Mouse (Mus musculus): ENCODE data around the gene Fkbp3. TPM values are rescaled to one million over a fixed set of nuclear protein-coding genes. Genes with fewer than 3 reads are reported as not detected.
A peak's percentile ranks its signal among the peaks of the same experiment; 100 is the strongest.
"Not testable (repeated sequence)": the region's sequence is repeated elsewhere in the genome, so short reads cannot be mapped to it uniquely, and the experiment has no call there.

The Fkbp3 gene
- polyA plus RNA-seq (2014; fragmentation: Nextera tagmentation; extraction: Ambion mirVana): 355 and 374 TPM in 2 replicates

DNA sequence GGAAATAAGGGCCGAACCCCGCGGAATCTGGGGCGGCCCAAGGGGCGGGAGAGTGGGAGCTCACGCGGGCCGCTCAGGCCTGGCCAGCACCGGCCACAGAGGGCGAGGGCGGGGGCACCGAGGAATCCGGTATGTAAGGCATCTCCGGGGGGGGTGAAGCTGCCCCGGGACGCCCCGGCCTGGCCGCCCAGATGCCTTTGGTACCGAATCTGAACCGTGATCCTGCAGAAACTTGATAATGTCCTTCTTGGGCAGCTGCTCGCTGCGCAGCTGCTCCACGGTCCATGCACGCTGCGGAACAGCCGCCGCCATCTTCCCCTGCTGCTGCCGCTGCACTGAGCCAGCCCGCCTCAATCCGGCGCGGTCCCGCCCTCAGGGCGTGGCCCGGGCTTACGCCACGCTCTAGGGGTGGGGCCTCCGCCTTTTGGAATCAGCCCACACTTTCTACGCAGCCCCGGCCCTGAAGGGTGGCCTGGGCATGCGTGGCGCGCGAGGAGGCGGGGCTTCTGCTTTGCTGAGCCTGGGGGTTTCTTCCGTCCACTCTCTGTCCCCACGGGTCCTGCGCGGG is at the start of gene Fkbp3:
Gene Fkbp3 (minus strand): TSS at position 397 of the 568 bp plus-strand sequence.
- 0 out of 2 replicates have a peak, but pooled peaks cover 13% of the 10 kb centered on the region for H3K4me1 ChIP-seq (ENCODE audit: control insufficient read depth, insufficient read depth, low read length)
- no peaks in the 10 kb centered on the region for H3K27me3 ChIP-seq (ENCODE audit: control insufficient read depth, insufficient read depth, low read length)
- peak within 1 kb of the TSS; percentile 72 for H3K4me3 ChIP-seq (ENCODE audit: low read depth, low read length)
- H3K4me2 ChIP-seq (replicated peaks; ENCODE audit: low read depth, low read length): peak within 1 kb of the TSS; percentile 70
- H3K9me3 ChIP-seq (ENCODE audit: control insufficient read depth, low read depth, low read length): no peaks in the 10 kb centered on the region
- H3K9ac ChIP-seq (replicated peaks; ENCODE audit: low read depth, low read length): peak within 1 kb of the TSS; percentile 89
- under 1% methylated on average over 46 of the region's 49 CpGs for WGBS
- no peaks in the 10 kb centered on the region; the same call in none of the 2 replicates for H3K36me3 ChIP-seq (ENCODE audit: control insufficient read depth, insufficient read depth, low read length)
- H3K27ac ChIP-seq (ENCODE audit: low read length): peak within 1 kb of the TSS; percentile 91
- peak; percentile 99 for ATAC-seq (ENCODE audit: insufficient number of reproducible peaks, insufficient read depth, low FRiP score, low read depth)

DNA sequence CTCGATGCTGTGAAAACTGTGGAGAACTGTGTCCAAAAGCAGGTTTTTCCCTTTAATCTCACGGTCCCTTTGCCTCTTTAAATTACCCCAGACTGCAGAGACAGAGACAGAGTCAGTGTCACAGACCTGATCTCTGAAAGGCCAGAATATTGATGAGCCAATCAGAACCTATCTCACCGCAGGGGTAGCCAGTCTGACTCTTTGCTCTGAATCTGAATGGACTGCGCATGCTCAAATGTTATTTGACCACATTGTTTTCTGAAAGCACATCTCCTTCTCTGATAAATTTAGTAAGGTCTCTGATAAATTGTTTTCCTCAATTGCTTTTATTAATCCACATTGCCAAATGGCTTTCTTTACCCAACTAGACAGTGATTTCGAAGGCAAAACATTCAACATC is 45.6 kb upstream of the Fkbp3 start:
- H3K36me3 ChIP-seq (ENCODE audit: control insufficient read depth, insufficient read depth, low read length): peaks cover 30% of the 10 kb centered on the region
- H3K27me3 ChIP-seq (ENCODE audit: control insufficient read depth, insufficient read depth, low read length): no peaks in the 10 kb centered on the region
- no peak overlapping the region for H3K27ac ChIP-seq (ENCODE audit: low read length)
- no peak for ATAC-seq (ENCODE audit: insufficient number of reproducible peaks, insufficient read depth, low FRiP score, low read depth)
- no peak overlapping the region for H3K4me3 ChIP-seq (ENCODE audit: low read depth, low read length)
- H3K4me2 ChIP-seq (replicated peaks; ENCODE audit: low read depth, low read length): no peak overlapping the region
- no peaks in the 10 kb centered on the region for H3K4me1 ChIP-seq (ENCODE audit: control insufficient read depth, insufficient read depth, low read length)
- no peak overlapping the region for H3K9ac ChIP-seq (replicated peaks; ENCODE audit: low read depth, low read length)
- no peaks in the 10 kb centered on the region for H3K9me3 ChIP-seq (ENCODE audit: control insufficient read depth, low read depth, low read length)
- WGBS: 91% methylated on average over 5 of the region's 5 CpGs

DNA sequence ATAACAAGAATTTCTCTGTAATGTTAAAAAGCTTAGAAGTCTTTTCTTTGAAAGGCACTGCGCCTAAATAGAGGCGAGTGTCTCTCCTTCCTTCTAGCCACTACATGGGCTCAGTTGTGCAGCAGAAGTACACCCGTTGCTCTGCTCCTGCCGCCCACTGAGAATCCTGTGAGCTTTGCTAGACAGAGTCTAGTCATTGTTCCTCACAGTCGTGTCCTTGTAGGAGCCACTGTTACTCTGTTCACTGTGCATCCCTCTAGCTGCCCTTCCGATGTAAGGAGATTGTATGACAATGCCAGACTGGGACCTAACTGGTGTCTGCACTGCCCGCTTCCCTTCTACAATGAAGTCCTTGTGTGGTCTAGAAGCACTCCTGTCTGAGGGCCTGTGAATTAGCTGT is 45.2 kb upstream of the Fkbp3 start:
- ATAC-seq (ENCODE audit: insufficient number of reproducible peaks, insufficient read depth, low FRiP score, low read depth): no peak
- H3K4me3 ChIP-seq (ENCODE audit: low read depth, low read length): no peak overlapping the region
- no peaks in the 10 kb centered on the region for H3K27me3 ChIP-seq (ENCODE audit: control insufficient read depth, insufficient read depth, low read length)
- no peaks in the 10 kb centered on the region for H3K4me1 ChIP-seq (ENCODE audit: control insufficient read depth, insufficient read depth, low read length)
- H3K9ac ChIP-seq (replicated peaks; ENCODE audit: low read depth, low read length): no peak overlapping the region
- H3K27ac ChIP-seq (ENCODE audit: low read length): no peak overlapping the region
- peaks cover 30% of the 10 kb centered on the region for H3K36me3 ChIP-seq (ENCODE audit: control insufficient read depth, insufficient read depth, low read length)
- H3K4me2 ChIP-seq (replicated peaks; ENCODE audit: low read depth, low read length): no peak overlapping the region
- WGBS: 85% methylated on average over 7 of the region's 7 CpGs
- no peaks in the 10 kb centered on the region for H3K9me3 ChIP-seq (ENCODE audit: control insufficient read depth, low read depth, low read length)

DNA sequence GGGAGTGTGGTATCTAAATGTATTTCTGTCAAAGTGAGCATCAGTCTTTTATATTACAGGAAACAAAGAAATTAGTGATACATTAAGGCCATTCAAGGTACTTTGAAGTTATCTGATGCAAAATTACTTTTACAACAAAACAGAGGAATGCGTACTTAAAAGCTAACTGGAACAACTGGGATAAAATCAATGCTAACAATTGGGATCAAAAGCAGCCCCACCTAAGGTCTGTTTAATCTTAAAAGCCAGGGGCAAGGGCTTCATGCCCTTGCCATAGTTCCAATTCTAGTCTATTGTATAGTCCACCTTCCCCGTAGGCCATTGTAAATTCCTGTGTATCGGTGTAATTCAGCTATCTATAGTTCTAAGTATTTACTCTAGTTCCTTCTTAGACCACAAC is 41.2 kb upstream of the Fkbp3 start:
- not testable (repeated sequence) for H3K9ac ChIP-seq (replicated peaks; ENCODE audit: low read depth, low read length); ATAC-seq (ENCODE audit: insufficient number of reproducible peaks, insufficient read depth, low FRiP score, low read depth); H3K27me3 ChIP-seq (ENCODE audit: control insufficient read depth, insufficient read depth, low read length); H3K27ac ChIP-seq (ENCODE audit: low read length); H3K4me2 ChIP-seq (replicated peaks; ENCODE audit: low read depth, low read length); H3K4me3 ChIP-seq (ENCODE audit: low read depth, low read length); H3K4me1 ChIP-seq (ENCODE audit: control insufficient read depth, insufficient read depth, low read length); H3K9me3 ChIP-seq (ENCODE audit: control insufficient read depth, low read depth, low read length)
- peaks cover 13% of the 10 kb centered on the region; the same call in 1 of the 2 replicates for H3K36me3 ChIP-seq (ENCODE audit: control insufficient read depth, insufficient read depth, low read length)
- 74% methylated on average over 3 of the region's 3 CpGs for WGBS

DNA sequence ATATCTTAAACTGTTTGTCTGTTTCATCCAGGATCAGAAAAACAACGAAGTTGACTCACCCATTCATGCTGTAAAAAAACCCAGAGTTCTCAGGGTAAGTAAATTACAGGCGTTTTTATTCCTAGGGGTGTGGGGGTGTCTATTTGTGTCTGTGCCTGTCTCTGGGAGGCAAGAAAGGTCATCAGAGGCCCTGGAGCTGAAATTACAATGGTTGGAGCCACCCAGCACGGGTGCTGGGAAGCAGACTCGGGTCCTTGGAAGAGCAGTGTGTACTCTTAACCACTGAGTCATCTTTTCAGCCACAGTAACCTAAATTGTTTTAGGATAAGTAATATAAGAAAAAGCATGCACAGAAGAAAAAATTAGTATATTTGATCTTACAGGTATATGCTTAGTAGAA is 40.1 kb upstream of the Fkbp3 start:
- Histone ChIP-seq H3K36me3 (ENCODE audit: control insufficient read depth, insufficient read depth, low read length) (peaks cover 14% of the 10 kb centered on the region; the same call in 1 of the 2 replicates), H3K4me3 (ENCODE audit: low read depth, low read length) (no peak overlapping the region), H3K9ac (replicated peaks; ENCODE audit: low read depth, low read length) (no peak overlapping the region), H3K9me3 (ENCODE audit: control insufficient read depth, low read depth, low read length) (no peaks in the 10 kb centered on the region), H3K27ac (ENCODE audit: low read length) (no peak overlapping the region), H3K4me2 (replicated peaks; ENCODE audit: low read depth, low read length) (no peak overlapping the region), H3K4me1 (ENCODE audit: control insufficient read depth, insufficient read depth, low read length) (no peaks in the 10 kb centered on the region), H3K27me3 (ENCODE audit: control insufficient read depth, insufficient read depth, low read length) (no peaks in the 10 kb centered on the region)
- no peak for ATAC-seq (ENCODE audit: insufficient number of reproducible peaks, insufficient read depth, low FRiP score, low read depth)
- 84% methylated on average over 4 of the region's 4 CpGs for WGBS

DNA sequence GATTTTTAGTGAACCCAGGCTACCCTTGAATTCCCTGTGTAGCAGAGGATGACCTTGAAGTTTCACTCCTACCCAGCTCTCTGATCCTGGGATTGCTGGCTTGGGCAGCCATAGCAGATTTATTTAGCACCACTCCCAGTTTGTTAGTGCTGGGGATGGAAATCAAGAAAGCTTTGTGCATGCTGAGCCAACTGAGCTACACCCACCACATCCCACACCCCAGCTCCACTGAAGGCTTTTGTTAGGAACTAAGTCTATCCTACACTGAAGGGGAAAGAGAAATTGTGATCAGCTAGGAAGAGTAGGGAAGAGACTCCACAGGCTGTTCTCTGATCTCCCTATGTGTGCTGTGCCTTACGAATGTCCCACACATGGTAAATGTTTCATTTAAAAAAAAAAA is 39.0 kb upstream of the Fkbp3 start:
- no peak overlapping the region for H3K4me2 ChIP-seq (replicated peaks; ENCODE audit: low read depth, low read length)
- peaks cover 9% of the 10 kb centered on the region; the same call in 1 of the 2 replicates for H3K36me3 ChIP-seq (ENCODE audit: control insufficient read depth, insufficient read depth, low read length)
- no peak overlapping the region for H3K9ac ChIP-seq (replicated peaks; ENCODE audit: low read depth, low read length)
- H3K4me3 ChIP-seq (ENCODE audit: low read depth, low read length): no peak overlapping the region
- no peak overlapping the region for H3K27ac ChIP-seq (ENCODE audit: low read length)
- no peak for ATAC-seq (ENCODE audit: insufficient number of reproducible peaks, insufficient read depth, low FRiP score, low read depth)
- 100% methylated on average over 1 of the region's 1 CpGs for WGBS
- no peaks in the 10 kb centered on the region for H3K4me1 ChIP-seq (ENCODE audit: control insufficient read depth, insufficient read depth, low read length)
- H3K9me3 ChIP-seq (ENCODE audit: control insufficient read depth, low read depth, low read length): no peaks in the 10 kb centered on the region
- H3K27me3 ChIP-seq (ENCODE audit: control insufficient read depth, insufficient read depth, low read length): no peaks in the 10 kb centered on the region

DNA sequence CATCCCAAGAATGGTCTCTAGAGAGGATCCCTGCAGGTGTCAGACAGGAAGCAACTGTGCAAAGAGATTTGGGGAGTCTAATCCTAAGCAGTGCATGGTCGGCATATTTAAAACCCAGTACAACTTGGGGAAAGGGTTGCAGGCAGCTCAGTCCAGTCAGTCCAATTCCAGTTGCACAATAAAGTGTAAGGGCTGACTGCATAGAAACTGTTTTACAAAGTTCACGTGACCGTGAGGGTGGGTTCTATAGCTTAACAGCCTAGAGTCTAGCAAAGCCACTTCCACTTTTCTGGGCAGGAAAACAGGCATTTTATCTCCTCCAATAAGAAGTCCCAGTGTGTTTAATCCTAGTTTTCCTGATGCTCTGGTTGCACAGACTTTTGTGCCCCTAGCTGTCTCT is 37.7 kb upstream of the Fkbp3 start:
- Histone ChIP-seq H3K36me3 (ENCODE audit: control insufficient read depth, insufficient read depth, low read length) (peaks cover 6% of the 10 kb centered on the region), H3K27ac (ENCODE audit: low read length) (no peak overlapping the region), H3K27me3 (ENCODE audit: control insufficient read depth, insufficient read depth, low read length) (no peaks in the 10 kb centered on the region), H3K4me1 (ENCODE audit: control insufficient read depth, insufficient read depth, low read length) (no peaks in the 10 kb centered on the region), H3K9ac (replicated peaks; ENCODE audit: low read depth, low read length) (no peak overlapping the region), H3K4me3 (ENCODE audit: low read depth, low read length) (no peak overlapping the region), H3K9me3 (ENCODE audit: control insufficient read depth, low read depth, low read length) (no peaks in the 10 kb centered on the region), H3K4me2 (replicated peaks; ENCODE audit: low read depth, low read length) (no peak overlapping the region)
- 93% methylated on average over 3 of the region's 3 CpGs for WGBS
- ATAC-seq (ENCODE audit: insufficient number of reproducible peaks, insufficient read depth, low FRiP score, low read depth): no peak

DNA sequence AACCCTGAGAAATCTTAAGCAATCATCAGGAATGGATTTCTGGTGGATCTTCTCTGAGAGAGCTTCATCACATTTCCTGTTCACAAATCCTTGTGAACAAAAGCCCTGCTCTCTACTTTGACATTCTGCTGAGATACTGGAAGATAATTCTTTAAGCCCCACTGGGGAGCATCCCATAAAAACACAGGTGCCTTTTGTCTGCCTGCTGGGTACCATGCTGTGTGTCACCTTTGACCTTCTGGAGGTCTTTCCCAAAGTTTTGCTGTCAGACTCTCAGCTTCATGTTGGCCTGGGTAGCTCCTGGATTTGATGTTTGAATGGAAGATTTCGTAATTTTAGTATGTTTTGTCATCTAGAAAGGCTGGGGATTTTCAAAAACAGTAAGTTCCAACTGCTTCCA is 34.9 kb upstream of the Fkbp3 start:
- WGBS: 81% methylated on average over 1 of the region's 1 CpGs

DNA sequence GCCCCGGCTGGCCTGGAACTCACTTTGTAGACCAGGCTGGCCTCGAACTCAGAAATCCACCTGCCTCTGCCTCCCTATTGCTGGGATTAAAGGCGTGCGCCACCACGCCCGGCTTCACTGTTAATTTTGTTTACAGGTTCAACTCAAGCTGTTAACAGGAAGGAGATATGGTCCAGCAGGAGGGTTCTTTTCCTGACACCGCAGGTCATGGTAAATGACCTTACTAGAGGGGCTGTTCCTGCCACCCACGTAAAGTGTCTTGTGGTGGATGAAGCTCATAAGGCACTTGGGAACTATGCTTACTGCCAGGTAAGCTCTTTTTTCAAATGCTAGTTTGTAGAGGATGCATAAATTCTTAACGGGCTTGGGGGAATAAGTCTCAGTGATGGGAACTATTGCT is 3.1 kb upstream of the Fkbp3 start:
- Histone ChIP-seq H3K4me3 (ENCODE audit: low read depth, low read length) (peak overlapping the region; percentile 72; the same call in 1 of the 2 replicates), H3K4me2 (replicated peaks; ENCODE audit: low read depth, low read length) (peak overlapping the region; percentile 70), H3K27me3 (ENCODE audit: control insufficient read depth, insufficient read depth, low read length) (no peaks in the 10 kb centered on the region), H3K9me3 (ENCODE audit: control insufficient read depth, low read depth, low read length) (no peaks in the 10 kb centered on the region), H3K27ac (ENCODE audit: low read length) (no peak overlapping the region), H3K4me1 (ENCODE audit: control insufficient read depth, insufficient read depth, low read length) (0 out of 2 replicates have a peak, but pooled peaks cover 13% of the 10 kb centered on the region), H3K9ac (replicated peaks; ENCODE audit: low read depth, low read length) (no peak overlapping the region), H3K36me3 (ENCODE audit: control insufficient read depth, insufficient read depth, low read length) (no peaks in the 10 kb centered on the region; the same call in 1 of the 2 replicates)
- no peak for ATAC-seq (ENCODE audit: insufficient number of reproducible peaks, insufficient read depth, low FRiP score, low read depth)
- 72% methylated on average over 9 of the region's 9 CpGs for WGBS

More for the DNA sequence above, 34.9 kb upstream of the Fkbp3 start:
- Histone ChIP-seq H3K4me3 (ENCODE audit: low read depth, low read length) (no peak overlapping the region), H3K27me3 (ENCODE audit: control insufficient read depth, insufficient read depth, low read length) (no peaks in the 10 kb centered on the region), H3K27ac (ENCODE audit: low read length) (no peak overlapping the region), H3K9me3 (ENCODE audit: control insufficient read depth, low read depth, low read length) (no peaks in the 10 kb centered on the region), H3K4me2 (replicated peaks; ENCODE audit: low read depth, low read length) (no peak overlapping the region), H3K36me3 (ENCODE audit: control insufficient read depth, insufficient read depth, low read length) (peaks cover 11% of the 10 kb centered on the region), H3K4me1 (ENCODE audit: control insufficient read depth, insufficient read depth, low read length) (no peaks in the 10 kb centered on the region), H3K9ac (replicated peaks; ENCODE audit: low read depth, low read length) (no peak overlapping the region)
- no peak for ATAC-seq (ENCODE audit: insufficient number of reproducible peaks, insufficient read depth, low FRiP score, low read depth)

All from stomach, embryonic 14.5 days (tissue).